Mouse (Mus musculus) E14TG2a.4 (cell line): ENCODE data around the gene Itpr2.

Experiments
- H3K27me3 ChIP-seq: 2 replicates; pipeline ENCODE4 v1.6.1; 2014; ENCODE audit warnings: low read length, control low read depth; ENCODE audit not compliant: insufficient read depth
- H3K36me3 ChIP-seq: 2 replicates; pipeline ENCODE4 v1.6.1; 2014; ENCODE audit warnings: low read length, control low read depth; ENCODE audit not compliant: insufficient read depth
- H3K4me1 ChIP-seq: replicated peaks from 2 replicates; pipeline ENCODE4 v1.6.1; 2014; ENCODE audit warnings: low read depth, low read length, control low read depth
- H3K4me3 ChIP-seq: replicated peaks from 2 replicates; pipeline ENCODE4 v1.5.1; 2014; ENCODE audit warnings: mild to moderate bottlenecking, low read length
- H3K9me3 ChIP-seq: 2 replicates; pipeline ENCODE4 v1.6.1; 2014; ENCODE audit warnings: low read length, control low read depth
- CTCF ChIP-seq: conservative IDR thresholded peaks from 2 replicates; pipeline ENCODE4 v1.5.1; 2014; ENCODE audit warnings: low read length
- NANOG ChIP-seq: IDR thresholded peaks from 2 replicates; pipeline ENCODE4 v1.6.1; 2014; ENCODE audit warnings: borderline replicate concordance, low read length, mixed read lengths
- POU5F1 ChIP-seq: IDR thresholded peaks from 2 replicates; pipeline ENCODE4 v1.6.1; 2014; ENCODE audit warnings: low read length, borderline replicate concordance

Gene Itpr2

GRCm38 (mm10) chr6:146107117-146107832 is 394.7 kb downstream of the Itpr2 start:
- Histone ChIP-seq H3K4me3 (no peak overlapping the region), H3K4me1 (no peaks in the 10 kb centered on the region), H3K36me3 (no peaks in the 10 kb centered on the region), H3K27me3 (no peaks in the 10 kb centered on the region), H3K9me3 (peaks cover 8% of the 10 kb centered on the region; the same call in 1 of the 2 replicates)
- TF ChIP-seq POU5F1 (no peak), CTCF (no peak), NANOG (no peak)

GRCm38 (mm10) chr6:146083056-146083961 is 418.7 kb downstream of the Itpr2 start:
- Histone ChIP-seq H3K4me1 (peaks cover 5% of the 10 kb centered on the region; the same call in 1 of the 2 replicates), H3K9me3 (peaks cover 6% of the 10 kb centered on the region; the same call in 1 of the 2 replicates), H3K27me3 (peaks cover 9% of the 10 kb centered on the region; the same call in 1 of the 2 replicates), H3K4me3 (no peak overlapping the region), H3K36me3 (no peaks in the 10 kb centered on the region)
- TF ChIP-seq CTCF (no peak), NANOG (no peak), POU5F1 (no peak)

- no peak for TF ChIP-seq POU5F1
Observed at GRCm38 (mm10) chr6:146082476-146082875, 419.5 kb downstream of the Itpr2 start.

GRCm38 (mm10) chr6:146081578-146081977 is 420.4 kb downstream of the Itpr2 start:
- Histone ChIP-seq H3K36me3 (no peaks in the 10 kb centered on the region), H3K9me3 (no peaks in the 10 kb centered on the region; the same call in 1 of the 2 replicates), H3K4me3 (no peak overlapping the region), H3K4me1 (peaks cover 8% of the 10 kb centered on the region; the same call in 1 of the 2 replicates), H3K27me3 (peaks cover 9% of the 10 kb centered on the region; the same call in 1 of the 2 replicates)
- TF ChIP-seq NANOG (no peak), POU5F1 (no peak), CTCF (no peak)

More at GRCm38 (mm10) chr6:146082476-146082875, 419.5 kb downstream of the Itpr2 start:
- Histone ChIP-seq H3K4me3 (no peak overlapping the region), H3K27me3 (peaks cover 9% of the 10 kb centered on the region; the same call in 1 of the 2 replicates), H3K36me3 (no peaks in the 10 kb centered on the region), H3K4me1 (peaks cover 8% of the 10 kb centered on the region; the same call in 1 of the 2 replicates), H3K9me3 (peaks cover 4% of the 10 kb centered on the region; the same call in 1 of the 2 replicates)

- TF ChIP-seq CTCF (no peak), NANOG (no peak), POU5F1 (no peak)
- H3K4me3 ChIP-seq = no peak overlapping the region
- no peaks in the 10 kb centered on the region for H3K36me3 ChIP-seq
- peaks cover 9% of the 10 kb centered on the region; the same call in 1 of the 2 replicates for H3K27me3 ChIP-seq
- no peaks in the 10 kb centered on the region for H3K9me3 ChIP-seq
- H3K4me1 ChIP-seq = peaks cover 8% of the 10 kb centered on the region; the same call in 1 of the 2 replicates
Observed at GRCm38 (mm10) chr6:146080546-146081512, 421.2 kb downstream of the Itpr2 start.

GRCm38 (mm10) chr6:146079734-146080443 is 422.1 kb downstream of the Itpr2 start:
- no peak overlapping the region for H3K4me3 ChIP-seq
- no peaks in the 10 kb centered on the region for H3K36me3 ChIP-seq
- peaks cover 8% of the 10 kb centered on the region; the same call in 1 of the 2 replicates for H3K4me1 ChIP-seq
- TF ChIP-seq NANOG (no peak), CTCF (no peak), POU5F1 (no peak)
- no peaks in the 10 kb centered on the region for H3K9me3 ChIP-seq
- H3K27me3 ChIP-seq = peaks cover 9% of the 10 kb centered on the region; the same call in 1 of the 2 replicates

GRCm38 (mm10) chr6:146079261-146079660 is 422.8 kb downstream of the Itpr2 start:
- Histone ChIP-seq H3K4me1 (peaks cover 8% of the 10 kb centered on the region; the same call in 1 of the 2 replicates), H3K27me3 (peaks cover 7% of the 10 kb centered on the region; the same call in 1 of the 2 replicates), H3K4me3 (no peak overlapping the region), H3K36me3 (no peaks in the 10 kb centered on the region), H3K9me3 (no peaks in the 10 kb centered on the region)
- TF ChIP-seq POU5F1 (no peak), CTCF (peak; percentile 58)

GRCm38 (mm10) chr6:146078136-146078535 is 423.9 kb downstream of the Itpr2 start:
- no peak overlapping the region for H3K4me3 ChIP-seq
- TF ChIP-seq CTCF = no peak
- TF ChIP-seq NANOG = no peak
- no peak for TF ChIP-seq POU5F1
- peaks cover 8% of the 10 kb centered on the region; the same call in 1 of the 2 replicates for H3K4me1 ChIP-seq
- peaks cover 4% of the 10 kb centered on the region for H3K9me3 ChIP-seq
- H3K36me3 ChIP-seq = no peaks in the 10 kb centered on the region
- 0 out of 2 replicates have a peak, but pooled peaks cover 6% of the 10 kb centered on the region for H3K27me3 ChIP-seq
